Mouse (Mus musculus): ENCODE measurements around the gene Phldb1. TPM values are rescaled to one million over a fixed set of nuclear protein-coding genes. Genes with fewer than 3 reads are reported as not detected.

Phldb1 gene
- polyA plus RNA-seq, 1 experiment from 2014 or later = 40.8 TPM

DNA sequence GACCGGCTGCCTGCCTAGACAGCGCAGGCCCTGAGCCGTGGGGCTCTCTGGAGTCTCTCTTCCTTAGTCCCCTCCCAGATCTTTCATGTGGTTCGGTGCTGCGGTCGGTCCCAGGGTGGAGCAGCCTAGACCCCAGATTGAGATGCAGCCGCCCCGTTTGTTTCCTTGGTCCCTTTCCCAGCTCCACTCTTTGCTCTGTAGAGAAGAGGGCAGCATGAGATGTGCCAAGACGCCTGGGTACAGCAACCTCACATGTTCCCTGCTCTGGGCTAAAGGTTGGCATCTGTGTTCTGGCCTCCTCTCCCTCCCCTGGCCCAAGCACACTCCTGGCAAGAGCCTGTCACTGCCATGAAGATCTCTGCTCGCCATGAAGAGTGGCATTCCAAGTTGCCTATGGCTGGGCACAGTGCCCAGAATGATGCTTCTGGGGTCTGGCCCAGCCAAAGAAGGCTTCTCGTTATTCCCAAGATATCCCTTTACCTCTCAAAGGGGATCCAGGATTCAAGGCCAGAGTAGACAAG lies 11.4 kb downstream of the Phldb1 start:
- peak overlapping the region; percentile 81 for H3K27ac ChIP-seq (replicated peaks)
- peaks cover 3% of the 10 kb centered on the region; the same call in 1 of the 2 replicates for H3K27me3 ChIP-seq (ENCODE audit: low read depth, poor library complexity, severe bottlenecking)
- peaks cover 94% of the 10 kb centered on the region for H3K4me1 ChIP-seq
- H3K4me3 ChIP-seq = no peak overlapping the region
- DNase-seq (ENCODE audit: low spot score) = no peak
- no peaks in the 10 kb centered on the region for H3K9me3 ChIP-seq (replicated peaks)
- no peaks in the 10 kb centered on the region for H3K36me3 ChIP-seq
- 69% methylated on average over 11 of the region's 11 CpGs for WGBS

GRCm38 (mm10) chr9:44723008-44723407 lies 12.0 kb downstream of the Phldb1 start:
- Histone ChIP-seq H3K4me3 (no peak overlapping the region), H3K27ac (replicated peaks) (peak overlapping the region; percentile 81), H3K36me3 (peaks cover 4% of the 10 kb centered on the region), H3K9me3 (replicated peaks) (no peaks in the 10 kb centered on the region), H3K27me3 (ENCODE audit: low read depth, poor library complexity, severe bottlenecking) (peaks cover 1% of the 10 kb centered on the region; the same call in 1 of the 2 replicates), H3K4me1 (peaks cover 92% of the 10 kb centered on the region)
- no peak for DNase-seq (ENCODE audit: low spot score)
- whole genome bisulfite sequencing = 56% methylated on average over 7 of the region's 7 CpGs

- no peaks in the 10 kb centered on the region for H3K9me3 ChIP-seq (replicated peaks)
- peak overlapping the region; percentile 81; the same call in 1 of the 2 replicates for H3K27ac ChIP-seq (replicated peaks)
- peaks cover 9% of the 10 kb centered on the region for H3K36me3 ChIP-seq
- DNase-seq (ENCODE audit: low spot score) = no peak
- WGBS = 85% methylated on average over 7 of the region's 7 CpGs
- peaks cover 92% of the 10 kb centered on the region for H3K4me1 ChIP-seq
- H3K4me3 ChIP-seq = no peak overlapping the region
- H3K27me3 ChIP-seq (ENCODE audit: low read depth, poor library complexity, severe bottlenecking) = no peaks in the 10 kb centered on the region
These were observed 12.4 kb downstream of the Phldb1 start for GRCm38 (mm10) chr9:44722575-44722974.

DNA sequence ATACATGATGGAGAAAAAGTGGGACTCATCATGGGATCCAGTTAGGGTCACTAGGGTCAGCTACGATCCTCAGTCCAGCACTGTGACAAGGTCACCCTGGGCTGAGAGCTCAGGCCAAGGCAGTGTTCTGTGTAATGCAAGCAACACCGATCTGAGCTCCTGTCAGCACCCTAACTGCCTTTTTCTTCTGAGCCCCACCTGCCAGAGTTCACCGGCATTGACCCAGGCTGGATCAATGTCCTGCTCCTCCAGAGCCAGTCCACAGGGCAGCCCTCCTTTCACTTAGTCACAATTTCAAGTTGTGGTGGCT lies 13.2 kb downstream of the Phldb1 start:
- peak overlapping the region; percentile 93 for H3K27ac ChIP-seq (replicated peaks)
- H3K9me3 ChIP-seq (replicated peaks) = no peaks in the 10 kb centered on the region
- peak overlapping the region; percentile 74 for H3K4me3 ChIP-seq
- DNase-seq (ENCODE audit: low spot score) = no peak
- H3K27me3 ChIP-seq (ENCODE audit: low read depth, poor library complexity, severe bottlenecking) = no peaks in the 10 kb centered on the region
- WGBS = 79% methylated on average over 3 of the region's 3 CpGs
- peaks cover 16% of the 10 kb centered on the region for H3K36me3 ChIP-seq
- H3K4me1 ChIP-seq = peaks cover 88% of the 10 kb centered on the region

DNA sequence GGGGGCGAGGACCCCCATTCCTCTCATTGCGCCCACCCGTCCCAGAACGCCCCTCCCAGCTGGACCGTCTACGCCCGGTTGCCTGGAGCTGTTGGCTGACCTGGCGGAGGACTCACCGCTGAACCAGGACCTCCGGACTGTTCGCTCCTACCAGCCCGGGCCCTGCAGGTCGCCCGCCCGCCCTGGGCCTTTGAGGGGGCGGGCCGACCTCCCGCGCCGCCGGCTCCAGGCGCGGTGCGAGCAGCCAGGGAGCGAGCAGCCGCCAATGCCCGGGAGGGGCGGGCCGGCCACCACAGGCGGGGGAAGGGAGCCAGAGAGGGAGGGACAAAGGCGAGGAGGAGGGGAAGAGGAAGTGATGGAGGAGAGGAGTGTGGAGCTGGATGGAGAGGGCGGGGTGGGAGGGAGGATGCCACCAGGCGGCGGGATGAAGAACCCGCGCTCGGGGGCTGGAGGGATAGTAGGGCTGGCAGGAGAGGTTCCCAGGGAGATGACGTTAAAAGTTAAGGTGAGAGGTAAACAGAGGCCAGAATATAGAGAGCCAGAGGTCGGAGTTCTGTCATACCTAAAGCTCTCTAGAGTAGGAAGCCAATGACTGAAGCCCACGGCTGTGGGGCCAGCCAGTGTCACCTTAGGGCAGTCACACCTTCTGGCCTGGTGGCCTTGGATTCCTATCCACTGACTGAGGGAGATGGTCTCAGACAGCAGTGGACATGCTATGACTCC lies 13.7 kb downstream of the Phldb1 start:
- WGBS = 1% methylated on average over 40 of the region's 40 CpGs
- H3K4me1 ChIP-seq = peaks cover 83% of the 10 kb centered on the region
- peak; percentile 90 for DNase-seq (ENCODE audit: low spot score)
- peaks cover 21% of the 10 kb centered on the region for H3K36me3 ChIP-seq
- peak overlapping the region; percentile 74 for H3K4me3 ChIP-seq
- H3K27me3 ChIP-seq (ENCODE audit: low read depth, poor library complexity, severe bottlenecking) = no peaks in the 10 kb centered on the region
- H3K9me3 ChIP-seq (replicated peaks) = no peaks in the 10 kb centered on the region
- H3K27ac ChIP-seq (replicated peaks) = peak overlapping the region; percentile 93

- Histone ChIP-seq H3K4me1 (peaks cover 75% of the 10 kb centered on the region), H3K36me3 (peaks cover 29% of the 10 kb centered on the region), H3K27me3 (ENCODE audit: low read depth, poor library complexity, severe bottlenecking) (no peaks in the 10 kb centered on the region), H3K9me3 (replicated peaks) (no peaks in the 10 kb centered on the region), H3K27ac (replicated peaks) (peak overlapping the region; percentile 93), H3K4me3 (peak overlapping the region; percentile 74)
- 29% methylated on average over 9 of the region's 9 CpGs for WGBS
- no peak for DNase-seq (ENCODE audit: low spot score)
These were observed 14.4 kb downstream of the Phldb1 start for GRCm38 (mm10) chr9:44720358-44721153.

GRCm38 (mm10) chr9:44719632-44720357 lies 15.2 kb downstream of the Phldb1 start:
- peak overlapping the region; percentile 74 for H3K4me3 ChIP-seq

GRCm38 (mm10) chr9:44718937-44719631 lies 15.9 kb downstream of the Phldb1 start:
- H3K4me3 ChIP-seq = peak overlapping the region; percentile 74; the same call in 1 of the 2 replicates
- 90% methylated on average over 12 of the region's 12 CpGs for WGBS
- H3K9me3 ChIP-seq (replicated peaks) = no peaks in the 10 kb centered on the region
- H3K27me3 ChIP-seq (ENCODE audit: low read depth, poor library complexity, severe bottlenecking) = no peaks in the 10 kb centered on the region
- no peak for DNase-seq (ENCODE audit: low spot score)
- H3K4me1 ChIP-seq = peaks cover 60% of the 10 kb centered on the region
- no peak overlapping the region for H3K27ac ChIP-seq (replicated peaks)
- H3K36me3 ChIP-seq = peaks cover 44% of the 10 kb centered on the region

More at GRCm38 (mm10) chr9:44719632-44720357, 15.2 kb downstream of the Phldb1 start:
- no peak for DNase-seq (ENCODE audit: low spot score)
- Histone ChIP-seq H3K27me3 (ENCODE audit: low read depth, poor library complexity, severe bottlenecking) (no peaks in the 10 kb centered on the region), H3K9me3 (replicated peaks) (no peaks in the 10 kb centered on the region), H3K4me1 (peaks cover 67% of the 10 kb centered on the region), H3K36me3 (peaks cover 37% of the 10 kb centered on the region), H3K27ac (replicated peaks) (peak overlapping the region; percentile 93)
- 90% methylated on average over 8 of the region's 8 CpGs for WGBS

DNA sequence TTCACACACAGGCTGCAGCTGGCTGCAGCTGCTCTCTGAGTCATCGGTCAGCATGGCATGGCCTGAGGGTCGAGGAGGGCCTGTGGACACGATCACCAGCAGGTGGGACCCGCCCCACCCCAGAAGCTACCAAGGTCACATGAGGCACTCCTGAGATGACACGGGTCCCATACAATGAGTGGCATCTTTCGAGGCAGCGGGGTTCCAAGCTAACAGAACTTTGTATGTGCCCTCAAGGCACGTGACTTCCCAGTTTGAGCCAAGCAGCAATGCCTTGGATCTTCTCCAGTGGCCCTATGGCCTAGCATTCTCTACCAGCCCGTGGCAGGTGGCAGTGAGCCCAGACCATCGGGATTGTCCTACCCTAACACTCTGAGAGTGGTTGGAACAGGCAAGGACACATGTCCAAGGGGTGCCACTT lies 17.2 kb downstream of the Phldb1 start:
- WGBS = 86% methylated on average over 10 of the region's 10 CpGs
- peaks cover 56% of the 10 kb centered on the region for H3K36me3 ChIP-seq
- H3K9me3 ChIP-seq (replicated peaks) = no peaks in the 10 kb centered on the region

DNA sequence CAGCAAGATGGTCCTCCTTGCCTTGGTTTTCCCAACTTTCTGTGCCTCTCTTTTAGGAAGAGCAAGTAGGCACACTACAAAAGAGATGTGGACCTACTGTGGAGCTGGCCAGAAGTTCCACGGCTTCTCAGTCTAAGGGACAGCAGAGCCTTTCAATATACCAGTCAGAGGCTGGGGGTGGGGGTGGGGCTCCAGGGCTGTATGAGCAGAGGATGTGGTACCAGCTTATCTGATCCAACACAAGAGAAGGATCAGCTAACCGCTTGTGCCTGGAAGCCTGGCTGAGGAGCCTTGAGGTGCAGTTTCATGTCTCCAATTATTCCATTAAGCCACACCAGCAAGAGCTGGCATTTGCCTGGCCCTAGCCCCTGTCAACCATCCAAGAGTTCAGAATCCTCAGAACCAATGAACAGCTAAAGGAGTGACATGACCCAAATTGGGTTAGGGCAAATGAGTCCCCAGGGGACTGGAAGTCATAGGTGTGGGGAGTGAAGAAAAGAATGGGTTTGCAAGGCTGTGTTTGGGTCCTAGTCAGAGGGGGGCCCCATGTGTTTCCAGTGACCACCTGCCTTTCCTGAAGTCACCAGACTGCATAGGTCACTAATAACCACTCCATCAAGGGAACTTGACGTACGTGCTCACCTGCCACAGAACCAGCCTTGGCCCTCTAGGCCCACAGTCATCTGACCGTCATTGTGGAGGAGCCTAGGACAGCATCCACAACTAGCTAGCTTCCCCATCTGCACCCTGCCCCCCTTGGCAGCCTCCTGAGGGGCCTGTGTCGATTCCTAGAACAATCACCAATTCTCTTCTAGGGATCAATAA lies 17.8 kb downstream of the Phldb1 start:
- H3K4me1 ChIP-seq = peaks cover 42% of the 10 kb centered on the region
- DNase-seq (ENCODE audit: low spot score) = no peak
- H3K36me3 ChIP-seq = peaks cover 62% of the 10 kb centered on the region
- H3K9me3 ChIP-seq (replicated peaks) = no peaks in the 10 kb centered on the region
- no peaks in the 10 kb centered on the region for H3K27me3 ChIP-seq (ENCODE audit: low read depth, poor library complexity, severe bottlenecking)
- WGBS = 90% methylated on average over 6 of the region's 6 CpGs
- no peak overlapping the region for H3K4me3 ChIP-seq
- no peak overlapping the region; the same call in 1 of the 2 replicates for H3K27ac ChIP-seq (replicated peaks)

More for the DNA sequence above, 17.2 kb downstream of the Phldb1 start:
- Histone ChIP-seq H3K27ac (replicated peaks) (no peak overlapping the region; the same call in 1 of the 2 replicates), H3K27me3 (ENCODE audit: low read depth, poor library complexity, severe bottlenecking) (no peaks in the 10 kb centered on the region), H3K4me3 (no peak overlapping the region), H3K4me1 (peaks cover 48% of the 10 kb centered on the region)
- DNase-seq (ENCODE audit: low spot score) = no peak

DNA sequence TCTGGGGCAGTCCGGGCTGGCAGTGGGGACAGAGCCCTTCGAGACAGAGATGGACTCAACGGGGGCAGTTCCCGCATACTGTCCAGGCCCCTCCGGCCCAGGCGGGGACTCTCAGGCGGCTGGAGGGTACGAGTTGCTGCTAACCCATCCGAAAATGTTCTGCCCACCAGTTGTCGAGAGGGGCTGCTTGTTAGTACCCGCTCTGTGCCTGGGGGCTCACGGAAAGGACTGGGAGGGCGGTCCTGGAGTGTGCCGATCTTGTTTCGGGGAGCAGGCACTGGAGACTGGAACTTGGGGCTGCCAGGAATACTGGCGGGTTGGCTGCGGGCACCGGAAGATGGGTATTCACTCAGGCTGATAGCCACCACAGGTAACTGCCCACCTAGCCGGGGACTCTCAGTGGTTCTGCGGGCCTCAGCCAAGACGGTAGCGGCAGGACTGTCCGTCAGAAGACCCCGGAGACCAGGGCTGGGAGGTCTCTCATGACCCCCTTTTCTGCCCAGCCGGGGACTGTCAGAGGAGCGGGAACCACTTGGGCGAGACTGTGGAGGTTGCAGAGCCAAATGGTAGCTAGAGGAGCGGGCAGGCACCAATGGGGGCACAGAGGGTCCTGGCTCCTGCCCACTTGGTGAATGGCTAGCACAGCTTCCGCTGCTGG lies 19.2 kb downstream of the Phldb1 start:
- H3K4me3 ChIP-seq = no peak overlapping the region
- H3K36me3 ChIP-seq = peaks cover 76% of the 10 kb centered on the region
- no peak for DNase-seq (ENCODE audit: low spot score)
- H3K27me3 ChIP-seq (ENCODE audit: low read depth, poor library complexity, severe bottlenecking) = no peaks in the 10 kb centered on the region
- H3K4me1 ChIP-seq = peaks cover 29% of the 10 kb centered on the region
- no peak overlapping the region for H3K27ac ChIP-seq (replicated peaks)
- WGBS = 93% methylated on average over 29 of the region's 29 CpGs
- H3K9me3 ChIP-seq (replicated peaks) = no peaks in the 10 kb centered on the region
